Mouse (Mus musculus) lung, embryonic 16.5 days (tissue): ENCODE results near the gene Ddias. TPM values are rescaled to one million over a fixed set of nuclear protein-coding genes. Genes with fewer than 3 reads are reported as not detected.
A peak's percentile ranks its signal among the peaks of the same experiment; 100 is the strongest.

Experiments used
- ATAC-seq: fragments of 200-750 bp; cut with Nextera tagmentation; 2 replicates; pipeline ENCODE4 v1.8.0; 2017; ENCODE audit warnings: low read depth, mild to moderate bottlenecking, moderate library complexity
- H3K27ac ChIP-seq: fragments of 300-500 bp; sonication (generic); 2 replicates; pipeline ENCODE4 v1.5.1; 2014; ENCODE audit warnings: mild to moderate bottlenecking, control low read depth, low read length
- H3K27me3 ChIP-seq: fragments of 300-500 bp; sonication (generic); 2 replicates; pipeline ENCODE4 v1.6.1; 2014; ENCODE audit warnings: low read depth, low read length, mixed read lengths; ENCODE audit not compliant: control insufficient read depth, insufficient read depth
- H3K36me3 ChIP-seq: fragments of 300-500 bp; sonication (generic); 2 replicates; pipeline ENCODE4 v1.6.1; 2014; ENCODE audit warnings: low read length; ENCODE audit not compliant: control insufficient read depth, insufficient read depth
- H3K4me1 ChIP-seq: fragments of 300-500 bp; sonication (generic); replicated peaks from 2 replicates; pipeline ENCODE4 v1.6.1; 2014; ENCODE audit warnings: low read length, mixed read lengths; ENCODE audit not compliant: control insufficient read depth, insufficient read depth
- H3K4me2 ChIP-seq: fragments of 300-500 bp; sonication (generic); 2 replicates; pipeline ENCODE4 v1.6.1; 2014; ENCODE audit warnings: low read depth, low read length, control low read depth
- H3K4me3 ChIP-seq: fragments of 300-500 bp; sonication (generic); 2 replicates; pipeline ENCODE4 v1.5.1; 2014; ENCODE audit warnings: mild to moderate bottlenecking, low read length, control low read depth
- H3K9ac ChIP-seq: fragments of 300-500 bp; sonication (generic); 2 replicates; pipeline ENCODE4 v1.6.1; 2014; ENCODE audit warnings: low read length, control low read depth
- H3K9me3 ChIP-seq: fragments of 300-500 bp; sonication (generic); 2 replicates; pipeline ENCODE4 v1.6.1; 2016; ENCODE audit warnings: low read length; ENCODE audit not compliant: control insufficient read depth
- WGBS: fragments of 180-500 bp; shearing (Covaris S2); extraction: QIAGEN DNeasy Blood & Tissue Kit; methylation state at CpG from one replicate; pipeline ENCODE4 v1.1.7; 2014; 5-methylcytosine and 5-hydroxymethylcytosine counted together
- polyA plus RNA-seq: library from polyadenylated mRNA; unstranded; fragments of >200 nt; fragmentation: Nextera tagmentation; extraction: Ambion mirVana; gene quantifications from 2 replicates; pipeline ENCODE4 v1.2.1, GENCODE M21; 2015

The Ddias gene
- polyA plus RNA-seq, 1 experiment from 2014 or later, result 15.1 TPM

DNA sequence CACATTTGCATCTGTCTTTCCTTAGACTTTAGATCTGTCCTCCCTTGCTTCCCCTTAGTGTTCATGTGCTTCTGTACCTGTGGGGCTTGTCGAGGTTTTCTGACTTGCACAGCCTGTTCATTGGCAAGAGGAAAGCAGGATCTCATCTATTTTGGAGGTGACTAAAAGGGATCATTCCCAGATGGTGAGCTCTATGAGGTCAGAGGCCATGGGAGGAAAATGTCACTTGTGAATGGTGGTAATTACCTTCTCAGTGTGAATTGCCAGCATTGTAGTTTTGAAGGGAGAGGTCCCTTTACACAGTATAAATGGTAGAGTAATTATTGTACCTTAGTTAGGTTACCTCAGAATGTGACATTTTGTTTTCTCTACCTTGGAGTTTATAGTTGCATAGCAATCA lies 16.2 kb upstream of the Ddias start:
- no peak overlapping the region for H3K4me3 ChIP-seq
- WGBS, result 32% methylated on average over 1 of the region's 1 CpGs
- no peaks in the 10 kb centered on the region for H3K27me3 ChIP-seq
- 0 out of 2 replicates have a peak, but pooled peaks cover 2% of the 10 kb centered on the region for H3K4me1 ChIP-seq
- no peaks in the 10 kb centered on the region; the same call in 1 of the 2 replicates for H3K36me3 ChIP-seq
- H3K4me2 ChIP-seq, result no peak overlapping the region
- no peaks in the 10 kb centered on the region for H3K9me3 ChIP-seq
- H3K9ac ChIP-seq, result no peak overlapping the region
- ATAC-seq, result no peak
- H3K27ac ChIP-seq, result no peak overlapping the region

DNA sequence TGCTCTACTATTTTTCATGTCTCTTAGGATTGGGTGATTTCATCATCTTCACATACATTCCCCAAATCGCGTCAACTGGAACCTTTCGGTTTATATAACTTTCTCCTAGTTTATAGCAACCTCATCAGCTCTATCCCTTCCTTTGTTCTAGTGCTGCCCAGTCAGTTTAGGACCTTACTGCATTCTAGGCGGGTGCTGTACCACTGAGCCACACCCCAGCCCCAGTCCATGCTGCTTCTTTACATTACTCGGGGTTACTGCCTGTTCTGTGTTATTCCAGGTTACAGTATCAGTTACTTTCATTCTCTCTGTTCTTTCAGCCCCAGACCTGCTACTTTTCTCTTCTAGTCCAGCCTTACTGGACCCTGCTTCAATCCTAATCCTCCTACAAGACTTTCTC lies 13.2 kb upstream of the Ddias start:
- 87% methylated on average over 5 of the region's 5 CpGs for WGBS
- Histone ChIP-seq H3K4me3 (no peak overlapping the region), H3K4me1 (0 out of 2 replicates have a peak, but pooled peaks cover 2% of the 10 kb centered on the region), H3K4me2 (no peak overlapping the region), H3K27ac (no peak overlapping the region), H3K9ac (no peak overlapping the region), H3K27me3 (no peaks in the 10 kb centered on the region), H3K9me3 (no peaks in the 10 kb centered on the region), H3K36me3 (no peaks in the 10 kb centered on the region; the same call in 1 of the 2 replicates)
- no peak for ATAC-seq

DNA sequence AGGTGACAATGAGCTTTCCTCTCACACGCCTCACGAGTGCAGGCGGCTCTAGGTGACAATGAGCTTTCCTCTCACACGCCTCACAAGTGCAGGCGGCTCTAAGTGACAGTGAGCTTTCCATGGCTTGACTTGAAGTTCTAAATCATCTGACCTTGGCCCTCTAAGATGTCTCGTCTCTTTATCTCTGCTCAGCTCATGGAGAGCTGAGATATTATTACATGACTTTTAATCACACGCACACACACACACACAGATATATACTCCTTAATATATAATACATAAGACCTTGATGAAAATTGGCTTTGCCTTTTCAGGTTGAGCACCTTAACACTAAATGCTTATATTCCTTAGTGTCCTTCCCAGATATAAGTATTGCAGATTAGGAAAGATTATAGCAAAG lies 12.8 kb upstream of the Ddias start:
- H3K27ac ChIP-seq, result no peak overlapping the region
- no peak overlapping the region for H3K4me2 ChIP-seq
- no peaks in the 10 kb centered on the region for H3K9me3 ChIP-seq
- H3K9ac ChIP-seq, result no peak overlapping the region
- H3K36me3 ChIP-seq, result no peaks in the 10 kb centered on the region; the same call in 1 of the 2 replicates
- WGBS, result 63% methylated on average over 7 of the region's 7 CpGs
- ATAC-seq, result no peak
- H3K4me3 ChIP-seq, result no peak overlapping the region
- 0 out of 2 replicates have a peak, but pooled peaks cover 2% of the 10 kb centered on the region for H3K4me1 ChIP-seq
- no peaks in the 10 kb centered on the region for H3K27me3 ChIP-seq

DNA sequence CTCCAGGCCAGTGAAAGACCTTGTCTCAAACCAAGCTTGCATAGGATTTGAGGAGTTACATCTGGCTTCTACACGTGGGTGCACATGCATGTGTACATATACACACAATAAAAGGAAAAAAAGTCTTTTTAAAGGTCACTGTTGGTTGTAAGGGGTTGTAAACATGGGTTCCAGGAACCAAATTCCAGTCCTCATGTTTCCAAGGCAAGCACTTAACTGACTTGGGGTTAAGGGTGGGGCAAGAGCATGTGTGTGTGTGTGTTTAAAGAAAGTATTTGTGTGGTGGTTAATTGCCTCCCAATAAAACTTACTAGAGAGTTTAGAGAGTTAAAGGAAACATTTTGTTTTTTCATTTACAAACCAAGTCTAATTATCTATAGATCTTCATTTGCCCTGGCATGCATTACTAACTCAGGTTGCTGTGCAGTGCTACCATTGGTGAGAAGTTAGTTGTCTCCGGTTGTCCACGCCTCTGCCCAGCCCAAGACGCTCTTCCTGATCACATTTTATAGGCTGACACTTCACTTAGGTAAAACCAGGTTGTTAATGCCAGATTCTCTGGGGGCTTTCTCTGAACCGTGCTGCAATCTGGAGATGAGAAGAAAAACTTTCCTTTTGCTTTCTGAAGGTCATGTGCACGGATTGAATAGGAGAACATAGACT lies 11.1 kb upstream of the Ddias start:
- H3K36me3 ChIP-seq, result no peaks in the 10 kb centered on the region; the same call in 1 of the 2 replicates
- WGBS, result 71% methylated on average over 6 of the region's 6 CpGs
- no peaks in the 10 kb centered on the region for H3K9me3 ChIP-seq
- no peaks in the 10 kb centered on the region for H3K27me3 ChIP-seq
- no peak overlapping the region for H3K4me3 ChIP-seq
- no peak for ATAC-seq
- no peak overlapping the region for H3K9ac ChIP-seq
- no peak overlapping the region for H3K4me2 ChIP-seq
- H3K4me1 ChIP-seq, result 0 out of 2 replicates have a peak, but pooled peaks cover 2% of the 10 kb centered on the region
- 0 out of 2 replicates have a peak overlapping the region, but pooled peaks have one; percentile 4 for H3K27ac ChIP-seq

DNA sequence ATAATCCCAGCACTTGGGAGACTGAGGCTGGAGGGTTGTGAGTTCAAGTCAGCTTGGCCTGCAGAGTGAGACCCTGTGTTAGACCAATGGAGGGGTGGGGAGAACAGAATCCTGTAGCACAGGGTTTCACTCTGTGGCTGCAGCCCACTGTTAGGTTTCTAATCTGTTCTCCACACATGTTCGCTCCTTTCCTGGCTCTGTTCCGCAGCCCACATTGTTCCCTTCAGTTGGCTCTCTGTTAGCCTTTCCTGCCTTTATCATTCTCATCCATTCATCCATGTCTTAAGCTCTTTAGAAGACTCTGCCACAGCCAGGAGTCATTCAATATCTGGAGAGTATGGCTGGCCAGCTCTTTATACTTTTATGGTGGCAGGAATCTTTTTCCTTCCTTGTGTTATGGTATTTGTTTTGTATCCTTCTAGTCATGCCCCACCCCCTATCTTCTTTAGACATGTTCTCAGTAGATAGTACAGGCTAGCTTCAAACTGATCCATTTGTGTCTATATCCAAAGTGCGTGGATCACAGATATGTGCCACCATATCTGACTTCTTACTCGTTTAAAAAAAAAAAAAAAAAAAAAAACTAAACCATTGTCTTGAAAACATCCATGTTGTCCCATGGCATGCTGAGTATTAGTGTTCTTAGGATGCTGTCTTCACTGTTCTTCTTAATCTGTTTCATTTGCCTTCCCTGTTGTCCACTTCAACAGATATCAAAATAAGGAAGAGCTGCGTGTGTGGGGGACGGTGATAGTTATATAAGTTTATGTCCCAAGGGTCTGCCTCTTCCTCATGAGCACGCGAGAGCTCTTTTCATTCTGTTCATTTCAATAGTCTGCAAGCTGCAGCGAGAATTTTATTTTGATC lies 10.0 kb upstream of the Ddias start:
- peak; percentile 75 for ATAC-seq
- Histone ChIP-seq H3K9me3 (no peaks in the 10 kb centered on the region), H3K36me3 (no peaks in the 10 kb centered on the region), H3K27ac (peak overlapping the region; percentile 53; the same call in 1 of the 2 replicates), H3K9ac (no peak overlapping the region), H3K4me1 (0 out of 2 replicates have a peak, but pooled peaks cover 2% of the 10 kb centered on the region), H3K27me3 (no peaks in the 10 kb centered on the region), H3K4me2 (no peak overlapping the region), H3K4me3 (no peak overlapping the region)
- WGBS, result 82% methylated on average over 9 of the region's 9 CpGs

DNA sequence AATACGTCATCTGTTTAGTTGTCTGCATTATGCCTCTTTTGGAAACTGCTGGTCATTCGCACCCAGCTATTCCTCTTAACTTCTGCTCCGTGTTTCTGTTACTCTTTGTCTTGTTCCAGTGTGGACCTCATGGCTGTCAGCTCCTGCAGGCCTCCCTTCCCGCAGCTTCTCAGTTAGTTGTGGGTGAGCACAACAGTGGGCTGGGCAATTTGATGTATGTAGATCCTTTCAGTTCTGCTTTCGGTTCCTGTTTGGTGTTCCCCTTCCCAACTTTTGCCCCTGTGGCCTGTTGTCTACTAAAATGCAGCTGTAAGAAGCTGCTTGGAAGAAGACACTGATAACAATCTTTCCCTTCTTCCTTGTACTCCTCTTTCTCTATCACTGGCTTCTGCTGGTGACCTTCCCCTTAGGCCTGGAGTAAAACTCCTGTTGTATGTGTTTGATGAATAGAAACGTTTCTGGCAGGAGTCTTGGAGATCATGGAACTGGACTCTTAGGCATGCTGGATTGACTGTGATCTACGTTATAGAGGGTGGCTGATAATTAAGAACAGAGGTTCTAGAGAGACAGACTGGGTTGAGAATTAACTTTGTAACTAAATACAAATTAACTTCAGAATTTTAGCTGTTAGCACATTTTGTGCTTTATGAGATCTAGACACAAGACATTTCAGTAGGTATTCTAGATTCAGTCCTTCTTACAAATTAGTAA lies 4.7 kb upstream of the Ddias start:
- 70% methylated on average over 7 of the region's 7 CpGs for WGBS
- Histone ChIP-seq H3K4me2 (peak overlapping the region; percentile 20), H3K9ac (no peak overlapping the region)

DNA sequence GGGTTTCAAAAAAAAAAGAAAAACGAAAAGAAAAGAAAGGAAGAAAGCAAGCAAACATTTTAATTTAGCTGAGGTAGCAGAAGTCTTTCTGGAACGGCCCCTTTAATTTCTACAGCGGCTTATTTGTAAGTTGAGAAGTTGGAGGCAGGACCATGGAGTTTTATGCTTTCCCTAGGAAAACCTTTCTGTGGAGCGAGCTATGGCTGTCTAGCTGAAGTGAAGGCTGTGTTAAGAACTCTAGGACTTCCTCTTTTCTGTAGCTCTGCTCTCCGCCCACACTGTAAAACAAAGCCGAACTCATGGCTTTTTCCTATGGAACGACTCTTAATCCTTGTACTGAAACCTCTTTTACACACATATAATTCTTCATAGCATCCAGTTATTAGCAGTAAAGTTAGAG lies 2.5 kb upstream of the Ddias start:
- no peaks in the 10 kb centered on the region for H3K36me3 ChIP-seq

More for the DNA sequence above, 4.7 kb upstream of the Ddias start:
- no peak for ATAC-seq
- Histone ChIP-seq H3K27ac (no peak overlapping the region), H3K36me3 (no peaks in the 10 kb centered on the region), H3K4me3 (no peak overlapping the region), H3K9me3 (no peaks in the 10 kb centered on the region), H3K27me3 (no peaks in the 10 kb centered on the region), H3K4me1 (peaks cover 8% of the 10 kb centered on the region)

DNA sequence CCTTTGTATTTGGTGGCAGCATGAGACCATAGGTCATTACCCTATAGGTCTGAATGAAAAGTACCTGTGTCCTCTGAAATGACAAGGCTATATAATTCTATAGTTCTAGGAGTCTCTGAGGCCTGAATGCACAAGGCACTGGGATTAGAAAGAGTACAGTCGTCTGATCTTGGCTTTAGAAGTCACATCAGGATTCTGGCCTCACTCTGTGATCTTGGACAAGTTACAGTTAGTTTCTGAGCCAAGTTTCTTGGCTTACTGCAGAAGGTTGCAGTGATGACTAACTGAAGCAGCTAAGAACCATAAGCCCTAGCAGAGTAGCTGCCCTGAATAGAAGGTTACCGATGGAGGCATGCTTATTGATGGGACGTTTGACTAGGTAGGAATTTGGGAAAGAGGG lies 2.0 kb upstream of the Ddias start:
- ATAC-seq, result no peak

More for the DNA sequence above, 2.5 kb upstream of the Ddias start:
- peak overlapping the region; percentile 51 for H3K9ac ChIP-seq
- peak overlapping the region; percentile 70 for H3K4me2 ChIP-seq
- H3K27ac ChIP-seq, result peak overlapping the region; percentile 76
- peaks cover 15% of the 10 kb centered on the region for H3K4me1 ChIP-seq
- no peaks in the 10 kb centered on the region for H3K9me3 ChIP-seq
- WGBS, result 20% methylated on average over 7 of the region's 7 CpGs
- peak overlapping the region; percentile 66 for H3K4me3 ChIP-seq
- no peaks in the 10 kb centered on the region for H3K27me3 ChIP-seq
- no peak for ATAC-seq

More for the DNA sequence above, 2.0 kb upstream of the Ddias start:
- peak overlapping the region; percentile 54 for H3K27ac ChIP-seq
- H3K9me3 ChIP-seq, result no peaks in the 10 kb centered on the region
- H3K4me1 ChIP-seq, result peaks cover 15% of the 10 kb centered on the region
- H3K4me2 ChIP-seq, result peak overlapping the region; percentile 70
- no peaks in the 10 kb centered on the region for H3K27me3 ChIP-seq
- H3K4me3 ChIP-seq, result peak overlapping the region; percentile 66
- no peaks in the 10 kb centered on the region for H3K36me3 ChIP-seq
- WGBS, result 24% methylated on average over 3 of the region's 3 CpGs
- H3K9ac ChIP-seq, result peak overlapping the region; percentile 83
